Mouse (Mus musculus): Measurements from ENCODE around the gene Ankrd17.

Ankrd17 gene

DNA sequence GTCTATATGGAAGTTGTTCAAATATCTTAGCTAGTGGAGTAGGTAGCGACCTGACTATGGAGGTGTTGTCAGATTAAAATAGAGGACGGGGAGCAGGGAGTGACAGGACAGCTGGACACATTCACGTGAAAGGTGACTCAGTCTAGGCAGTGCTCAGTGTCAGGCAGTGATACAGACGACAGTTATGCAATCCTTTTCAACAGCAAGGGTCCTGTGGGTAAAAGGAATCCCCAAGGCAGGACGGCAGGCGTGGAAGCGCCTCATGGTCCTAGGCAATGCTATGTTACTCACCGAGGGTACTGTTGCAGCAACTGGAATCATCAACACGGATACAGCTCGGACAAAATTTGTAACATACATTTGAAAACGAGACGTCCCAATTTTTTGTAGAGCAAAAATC lies 149.2 kb downstream of the Ankrd17 start:
- DNase-seq, result no peak

DNA sequence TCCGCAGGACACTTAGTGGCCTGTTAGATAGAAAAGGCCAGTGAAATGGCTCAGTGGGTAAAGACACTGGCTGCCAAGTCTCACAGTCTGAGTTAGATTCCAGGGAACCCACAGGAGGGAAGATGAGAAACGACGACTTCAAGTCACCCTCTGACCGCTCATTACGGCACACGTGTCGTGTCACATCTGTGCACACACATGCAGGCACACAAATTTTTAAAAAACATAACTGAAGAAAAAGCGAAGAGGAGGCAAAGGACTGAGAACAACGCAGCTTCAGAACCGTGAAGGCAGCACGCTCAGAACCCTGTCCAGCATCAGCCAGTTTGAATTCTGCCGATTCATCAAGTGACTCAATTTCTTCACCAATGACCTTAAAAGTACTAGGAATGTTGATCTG lies 153.0 kb downstream of the Ankrd17 start:
- no peak for DNase-seq

DNA sequence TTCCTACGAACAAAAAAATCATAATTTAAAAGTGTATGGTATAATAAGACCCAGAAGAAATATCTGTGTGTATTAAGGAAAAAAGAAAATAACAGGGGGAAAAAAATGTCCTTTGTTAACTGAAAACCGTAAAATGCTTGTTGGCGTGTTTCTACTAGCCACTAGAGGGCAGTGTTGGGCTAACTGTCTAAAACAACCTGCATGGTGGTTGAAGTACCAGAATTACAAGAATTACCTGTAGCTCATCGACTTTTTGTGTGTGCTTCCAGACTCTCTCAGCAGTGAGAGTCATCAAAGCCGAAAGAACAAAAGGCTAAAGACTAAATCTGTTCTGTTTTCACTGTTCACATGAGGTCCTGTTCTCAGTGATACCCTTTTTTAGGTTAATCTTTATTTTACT lies 163.2 kb downstream of the Ankrd17 start:
- DNase-seq, result peak in 1 of 2 experiments; percentile 57

DNA sequence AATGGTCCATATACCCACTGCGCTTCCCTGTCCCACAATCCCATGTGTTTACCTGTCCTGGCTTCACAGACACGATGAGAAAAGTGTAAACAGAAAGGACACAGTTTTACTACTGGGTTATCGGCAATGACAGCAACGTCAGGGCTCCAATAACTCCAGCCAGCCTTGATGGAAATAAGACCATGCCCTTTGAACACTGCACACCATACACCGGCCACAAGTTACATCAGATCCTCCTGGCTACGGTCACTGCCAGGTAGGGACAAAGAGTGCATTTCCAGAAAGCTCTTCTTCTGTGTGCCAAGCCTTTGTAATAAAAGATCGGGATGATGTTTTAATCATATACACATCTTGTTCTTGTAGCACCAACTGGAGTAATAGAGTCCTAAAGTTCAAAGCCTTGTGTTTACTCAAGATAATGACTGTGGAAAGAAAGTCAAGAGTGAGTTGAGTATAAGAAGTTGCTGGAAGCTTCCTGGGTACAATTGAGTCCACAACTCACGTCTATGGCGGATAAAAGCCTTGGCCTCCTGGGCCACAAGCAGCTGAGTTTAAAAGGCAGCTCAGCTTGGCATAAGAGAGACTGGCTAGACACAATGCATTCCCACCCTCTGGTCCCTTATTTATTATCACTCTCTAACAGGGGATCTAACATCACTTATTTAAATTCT lies 163.8 kb downstream of the Ankrd17 start:
- DNase-seq, result no peak

DNA sequence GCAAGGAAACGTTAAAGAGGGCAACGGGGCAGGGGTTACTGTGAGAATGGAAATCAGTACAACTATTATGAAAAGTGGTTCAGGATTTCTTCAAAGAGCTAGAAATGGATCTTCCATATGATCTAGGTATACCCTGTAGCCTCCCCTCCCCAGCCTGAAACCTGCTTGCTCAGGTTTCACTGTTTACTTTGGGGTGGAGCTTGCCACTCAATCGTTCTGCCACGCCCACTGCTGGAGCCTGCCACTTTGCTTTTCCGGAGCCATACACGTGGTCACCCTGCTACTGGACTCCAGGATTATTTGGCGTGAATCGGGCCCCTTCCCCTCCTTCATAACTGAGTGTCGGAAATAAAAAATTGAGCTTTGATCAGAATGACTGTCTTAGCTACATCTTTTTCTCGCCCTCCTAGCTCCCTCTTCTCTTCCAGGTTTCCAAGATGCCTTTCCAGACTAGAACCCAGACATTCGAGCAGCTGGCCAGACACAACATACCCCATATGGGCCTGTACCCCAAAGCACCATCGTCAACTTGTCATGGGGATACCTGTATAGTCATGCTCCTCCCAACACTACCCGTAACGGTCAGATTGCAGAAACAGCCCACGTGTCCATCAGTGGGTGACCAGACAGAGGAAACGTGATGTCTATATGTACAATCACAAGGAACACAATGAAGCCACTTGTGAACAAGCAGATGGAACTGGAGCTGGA lies 166.3 kb downstream of the Ankrd17 start:
- DNase-seq, result no peak

DNA sequence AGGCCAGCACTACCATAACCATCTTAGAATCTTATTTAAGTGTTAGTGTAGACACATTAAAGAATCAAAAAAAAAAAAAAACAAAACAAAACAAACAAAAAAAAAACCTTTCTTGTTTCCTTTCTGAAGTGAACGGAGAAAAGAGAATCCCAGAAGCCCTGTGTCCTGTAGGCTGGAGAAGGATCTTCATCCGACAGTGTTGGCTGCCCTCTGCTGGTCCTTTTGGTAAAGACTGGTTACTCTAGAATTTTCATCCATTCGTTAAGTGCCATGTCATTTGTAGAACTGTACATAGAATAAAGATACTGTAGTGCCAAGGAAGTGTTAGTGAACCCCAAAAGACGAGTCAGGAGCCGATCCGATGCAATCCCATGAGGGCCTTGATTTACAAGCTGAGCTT lies 171.5 kb downstream of the Ankrd17 start:
- peak; percentile 45 to 81 for DNase-seq

DNA sequence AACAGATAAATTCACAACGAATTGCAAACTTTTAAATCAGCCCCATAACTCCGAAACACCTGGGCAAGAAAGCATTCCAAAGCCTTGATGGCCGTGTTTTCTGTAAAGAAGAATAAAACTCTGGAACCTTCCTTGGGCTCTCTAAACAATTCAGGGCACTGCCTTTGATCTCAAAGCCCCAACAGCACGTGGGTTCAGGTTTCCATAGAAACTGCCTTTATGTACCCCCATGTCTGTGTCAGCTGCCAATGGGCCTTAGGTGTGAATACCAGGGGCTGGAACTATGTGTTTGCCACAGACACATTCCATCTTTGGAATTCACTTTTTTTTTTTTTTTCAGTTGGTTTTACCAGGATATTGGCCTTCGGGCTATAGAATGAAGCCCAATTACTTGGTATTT lies 183.6 kb downstream of the Ankrd17 start:
- no peak for DNase-seq

DNA sequence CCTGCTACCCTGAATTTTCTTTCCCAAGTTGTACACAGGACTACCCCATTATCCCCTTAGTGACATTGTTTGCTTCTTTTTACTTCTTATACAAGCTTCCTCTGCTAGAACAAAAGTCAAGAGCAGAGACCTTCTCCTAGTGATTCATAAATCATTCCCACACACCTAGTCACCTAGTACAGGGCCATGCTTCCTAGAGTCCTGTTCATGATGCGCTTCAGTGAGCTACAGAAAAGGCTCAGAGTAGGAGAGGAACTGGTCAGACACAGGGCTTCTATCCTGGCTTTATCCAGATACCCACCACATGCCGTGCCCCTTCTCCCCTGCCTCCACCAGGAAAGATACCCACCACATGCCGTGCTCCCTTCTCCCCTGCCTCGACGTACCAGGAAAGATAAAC lies 187.3 kb downstream of the Ankrd17 start:
- no peak for DNase-seq

DNA sequence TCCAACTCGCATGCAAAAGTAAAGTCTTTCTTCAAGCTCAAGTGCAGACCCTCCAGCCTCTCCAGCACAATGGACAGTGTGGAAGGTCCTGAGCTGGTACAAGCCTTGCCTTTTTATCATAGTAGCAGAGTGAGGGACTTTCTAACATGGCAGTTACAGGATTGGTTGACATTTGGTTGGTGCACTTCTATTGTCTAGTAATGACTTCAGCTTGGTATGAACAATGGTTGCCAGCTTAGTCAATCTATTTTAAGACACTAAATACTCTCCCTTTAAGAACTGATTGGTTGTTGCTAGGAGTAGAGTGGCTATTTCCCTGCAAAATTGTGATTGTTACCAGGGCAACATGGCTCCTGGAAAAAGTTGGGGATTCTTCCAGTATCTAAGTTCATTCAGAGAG lies 188.3 kb downstream of the Ankrd17 start:
- no peak for DNase-seq
